Mouse (Mus musculus) midbrain, postnatal 0 days (tissue): ENCODE results near the gene Gm44511. TPM values are rescaled to one million over a fixed set of nuclear protein-coding genes. Genes with fewer than 3 reads are reported as not detected.
"Not testable (repeated sequence)": the region's sequence is repeated elsewhere in the genome, so short reads cannot be mapped to it uniquely, and the experiment has no call there.

ENCODE experiments used
- ATAC-seq: fragments of 200-750 bp; cut with Nextera tagmentation; 2 replicates; pipeline ENCODE4 v1.8.0; 2017; ENCODE audit warnings: moderate number of reproducible peaks, mild to moderate bottlenecking, moderate TSS enrichment, moderate library complexity; ENCODE audit not compliant: low FRiP score
- DNase-seq: peaks from one replicate; pipeline ENCODE4 v3.0.0-alpha.2; 2015; ENCODE audit warnings: low spot score
- H3K27ac ChIP-seq: fragments of 300-500 bp; sonication (generic); 2 replicates; pipeline ENCODE4 v1.5.1; 2014; ENCODE audit warnings: low read depth, mild to moderate bottlenecking, low read length, mixed read lengths
- H3K27me3 ChIP-seq: fragments of 300-500 bp; sonication (generic); 2 replicates; pipeline ENCODE4 v1.6.1; 2014; ENCODE audit warnings: low read length, control low read depth, mixed read lengths; ENCODE audit not compliant: insufficient read depth
- H3K36me3 ChIP-seq: fragments of 300-500 bp; sonication (generic); 2 replicates; pipeline ENCODE4 v1.6.1; 2014; ENCODE audit warnings: low read length, control low read depth, mixed read lengths; ENCODE audit not compliant: insufficient read depth
- H3K4me1 ChIP-seq: fragments of 300-500 bp; sonication (generic); 2 replicates; pipeline ENCODE4 v1.6.1; 2014; ENCODE audit warnings: mild to moderate bottlenecking, control low read depth, antibody characterized with exemption, low read length, mixed read lengths; ENCODE audit not compliant: insufficient read depth
- H3K4me2 ChIP-seq: fragments of 300-500 bp; sonication (generic); 2 replicates; pipeline ENCODE4 v1.6.1; 2014; ENCODE audit warnings: low read depth, mild to moderate bottlenecking, low read length, mixed read lengths; ENCODE audit not compliant: poor library complexity, severe bottlenecking
- H3K4me3 ChIP-seq: fragments of 300-500 bp; sonication (generic); 2 replicates; pipeline ENCODE4 v1.5.1; 2014; ENCODE audit warnings: low read depth, mild to moderate bottlenecking, low read length, moderate library complexity
- H3K9ac ChIP-seq: fragments of 300-500 bp; sonication (generic); replicated peaks from 2 replicates; pipeline ENCODE4 v1.6.1; 2014; ENCODE audit warnings: mild to moderate bottlenecking, low read length, moderate library complexity, mixed read lengths; ENCODE audit not compliant: poor library complexity, severe bottlenecking
- H3K9me3 ChIP-seq: fragments of 300-500 bp; sonication (generic); 2 replicates; pipeline ENCODE4 v1.6.1; 2016; ENCODE audit warnings: low read length, control low read depth
- CTCF ChIP-seq: IDR thresholded peaks from 2 replicates; pipeline ENCODE4 v1.5.1; 2016; ENCODE audit warnings: antibody characterized with exemption, mild to moderate bottlenecking
- WGBS: fragments of 180-500 bp; shearing (Covaris S2); extraction: QIAGEN DNeasy Blood & Tissue Kit; methylation state at CpG from one replicate; pipeline ENCODE4 v1.1.7; 2014; 5-methylcytosine and 5-hydroxymethylcytosine counted together
- polyA plus RNA-seq: library from polyadenylated mRNA; unstranded; fragments of >200 nt; fragmentation: Nextera tagmentation; extraction: Ambion mirVana; gene quantifications from 2 replicates; pipeline ENCODE4 v1.2.1, GENCODE M21; 2015
- total RNA-seq: library from RNA; depleted of rRNA; stranded (reverse); fragments of >200 nt; gene quantifications from 2 replicates; pipeline ENCODE4 v1.2.3, GENCODE M21; 2014

The Gm44511 gene
- total and polyA plus RNA-seq, 2 experiments from 2014 or later, result not detected

DNA sequence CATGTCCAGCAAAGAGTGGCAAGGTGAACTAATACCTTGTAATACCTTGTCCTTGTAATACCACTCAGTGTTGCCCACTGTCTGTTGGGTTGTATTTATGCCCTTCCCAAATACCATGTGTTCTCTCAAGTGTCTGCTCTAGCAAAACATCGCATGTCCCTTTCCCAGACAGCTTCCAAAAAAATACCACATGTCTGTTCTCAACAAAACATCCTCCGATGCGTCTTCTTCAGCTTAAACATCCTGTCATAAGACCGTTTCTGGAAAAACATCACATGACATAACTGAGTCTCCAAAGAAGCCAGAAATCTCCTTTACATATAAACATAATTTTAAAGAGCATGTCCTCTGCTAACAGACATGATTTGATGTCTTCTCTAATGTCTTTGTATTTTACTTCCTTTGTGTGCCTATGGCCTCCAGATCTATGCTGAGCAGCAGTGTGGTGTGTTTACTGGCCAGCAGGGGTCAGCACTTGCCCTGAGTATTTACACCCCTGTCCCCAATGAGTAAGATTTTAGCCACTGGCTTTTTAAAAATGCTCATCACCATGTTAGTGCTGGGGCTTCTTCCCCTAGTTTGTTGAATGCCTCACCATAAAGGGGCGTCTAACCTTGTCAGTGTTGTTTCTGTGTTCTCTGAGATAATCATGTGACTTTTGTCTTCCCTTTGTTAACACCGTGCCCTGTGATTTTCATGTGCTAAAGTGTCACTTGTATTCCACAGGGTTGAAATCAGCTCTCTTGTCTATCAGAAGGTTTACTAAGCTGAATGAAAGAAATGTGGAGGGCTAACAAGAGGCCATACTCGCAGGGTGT, 21.1 kb downstream of the Gm44511 start:
- DNase-seq, result peak; percentile 70
- not testable (repeated sequence) for H3K4me3 ChIP-seq, H3K4me2 ChIP-seq, H3K27ac ChIP-seq, H3K4me1 ChIP-seq, H3K9ac ChIP-seq, ATAC-seq, H3K27me3 ChIP-seq, H3K36me3 ChIP-seq, H3K9me3 ChIP-seq
- peak; percentile 75 for TF ChIP-seq CTCF
- 56% methylated on average over 7 of the region's 7 CpGs for WGBS

DNA sequence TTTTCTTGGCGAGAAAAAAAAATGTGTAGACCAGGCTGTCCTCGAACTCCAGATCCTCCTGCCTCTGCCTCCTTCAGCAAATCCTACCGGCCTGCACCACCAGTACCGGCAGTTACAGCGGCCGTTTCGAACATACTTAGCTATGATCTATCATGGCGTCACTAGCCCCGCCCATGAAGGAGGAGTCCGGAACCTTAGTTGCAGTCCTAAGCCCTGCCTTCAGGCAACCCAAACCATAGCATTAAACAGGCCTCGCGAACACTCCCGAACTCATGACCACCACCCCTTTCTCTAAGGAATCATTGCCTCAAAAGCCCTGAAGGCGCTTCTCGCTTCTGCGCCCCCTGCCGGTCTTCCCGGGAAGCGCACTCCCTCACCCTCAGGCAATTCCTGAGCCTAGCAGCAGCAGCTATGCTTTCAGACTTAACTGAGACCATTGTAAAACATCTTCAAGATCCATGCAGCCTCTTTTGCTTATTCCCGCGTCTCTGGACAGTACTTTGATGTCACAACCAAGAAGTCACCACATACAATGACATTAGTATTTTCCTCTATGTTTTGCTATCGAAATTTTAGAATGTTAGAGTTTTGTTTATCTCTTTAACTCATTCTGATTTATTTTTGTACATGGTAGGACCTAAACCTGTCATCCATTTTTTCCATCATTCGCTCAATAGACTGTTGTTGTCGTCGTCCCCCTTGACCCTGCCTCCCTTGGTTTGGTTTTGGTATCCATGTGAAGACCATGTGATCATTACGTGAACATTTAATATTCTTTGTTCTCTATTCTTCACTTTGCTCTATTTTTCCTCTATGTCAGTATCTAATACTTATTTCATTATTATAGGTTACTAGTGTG, 22.9 kb downstream of the Gm44511 start:
- 4% methylated on average over 26 of the region's 26 CpGs for WGBS
- peak overlapping the region; percentile 85 for H3K27ac ChIP-seq
- peak; percentile 99 for TF ChIP-seq CTCF

DNA sequence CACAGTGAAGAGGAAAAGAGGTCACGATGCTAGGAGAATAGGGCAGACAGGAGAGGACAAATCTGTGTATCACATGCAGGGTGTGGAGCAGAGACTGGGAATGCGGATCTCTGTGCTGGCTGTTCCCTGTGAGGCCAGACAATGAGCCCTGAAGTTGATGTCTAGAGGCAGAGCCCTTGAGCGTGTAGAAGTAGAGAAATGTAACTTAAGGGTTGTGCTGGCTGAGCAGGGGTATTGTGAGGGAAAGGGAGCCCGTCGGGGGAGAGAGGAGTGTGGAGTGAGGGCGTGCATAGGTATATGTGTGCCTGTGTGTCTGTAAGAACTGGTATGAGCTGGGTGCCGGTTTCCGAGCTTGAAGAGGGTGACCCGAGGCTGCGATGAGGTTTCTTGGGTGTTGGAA, 23.6 kb downstream of the Gm44511 start:
- Histone ChIP-seq H3K4me1 (0 out of 2 replicates have a peak, but pooled peaks cover under 1% of the 10 kb centered on the region), H3K4me3 (peak overlapping the region; percentile 40), H3K9me3 (no peaks in the 10 kb centered on the region), H3K9ac (peak overlapping the region; percentile 34), H3K27me3 (no peaks in the 10 kb centered on the region), H3K27ac (peak overlapping the region; percentile 85), H3K36me3 (no peaks in the 10 kb centered on the region), H3K4me2 (peak overlapping the region; percentile 55)
- 11% methylated on average over 10 of the region's 10 CpGs for WGBS
- no peak for TF ChIP-seq CTCF
- DNase-seq, result no peak
- ATAC-seq, result peak; percentile 36

More for the DNA sequence above, 22.9 kb downstream of the Gm44511 start:
- Histone ChIP-seq H3K36me3 (no peaks in the 10 kb centered on the region), H3K4me3 (peak overlapping the region; percentile 40), H3K4me1 (no peaks in the 10 kb centered on the region), H3K27me3 (no peaks in the 10 kb centered on the region), H3K4me2 (peak overlapping the region; percentile 55), H3K9ac (no peak overlapping the region), H3K9me3 (no peaks in the 10 kb centered on the region)
- DNase-seq, result peak; percentile 99
- ATAC-seq, result peak; percentile 89

DNA sequence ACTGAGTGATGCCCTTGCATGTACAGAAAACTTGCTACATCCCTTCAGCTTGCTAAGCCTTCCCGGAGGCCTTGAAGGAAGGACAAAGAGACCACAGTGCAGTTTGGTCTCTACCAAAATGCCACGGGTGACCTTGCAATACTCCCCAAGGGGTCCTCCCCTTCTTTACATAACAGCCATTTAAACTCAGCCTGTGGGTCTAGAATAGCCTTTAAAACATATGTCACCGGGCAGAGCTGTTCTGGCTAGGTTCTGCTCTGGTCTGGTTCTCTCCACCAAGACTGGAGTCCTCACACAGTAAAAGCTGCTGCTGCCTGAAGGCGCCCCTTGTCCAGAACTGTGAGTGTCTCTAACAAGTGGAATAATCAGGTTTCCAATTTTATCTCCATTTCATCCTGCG, 25.4 kb downstream of the Gm44511 start:
- H3K9me3 ChIP-seq, H3K9ac ChIP-seq, ATAC-seq, DNase-seq, H3K4me1 ChIP-seq, H3K36me3 ChIP-seq, H3K27me3 ChIP-seq, H3K4me3 ChIP-seq: not testable (repeated sequence)
- H3K4me2 ChIP-seq, result peak overlapping the region; percentile 18; the same call in 1 of the 2 replicates
- peak overlapping the region; percentile 38; the same call in 1 of the 2 replicates for H3K27ac ChIP-seq
- 82% methylated on average over 5 of the region's 5 CpGs for WGBS

DNA sequence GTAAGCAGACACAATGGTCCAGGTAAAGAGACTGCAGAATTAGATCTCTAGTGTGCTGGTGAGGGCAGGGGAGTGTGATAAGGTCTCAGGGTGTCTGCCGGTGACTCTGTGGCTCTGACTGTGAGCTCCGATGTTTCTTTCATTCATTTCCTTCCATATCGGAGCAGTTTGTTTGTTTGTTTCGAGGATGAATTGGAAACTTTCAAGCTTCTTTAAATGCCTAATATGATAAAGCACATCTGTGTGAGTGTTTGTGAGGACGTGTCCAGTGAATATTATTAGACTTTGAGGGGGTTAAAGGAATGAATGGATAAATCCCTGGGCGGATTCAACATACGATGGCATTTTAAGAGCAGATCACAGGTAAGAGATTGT, 26.2 kb downstream of the Gm44511 start:
- WGBS, result 9% methylated on average over 7 of the region's 7 CpGs
- ATAC-seq (no peak), DNase-seq (peak; percentile 10)
- peak overlapping the region; percentile 64 for H3K9ac ChIP-seq
- H3K4me2 ChIP-seq, result peak overlapping the region; percentile 44
- H3K27ac ChIP-seq, result peak overlapping the region; percentile 89
- 0 out of 2 replicates have a peak, but pooled peaks cover 2% of the 10 kb centered on the region for H3K4me1 ChIP-seq
- H3K36me3 ChIP-seq, result no peaks in the 10 kb centered on the region
- no peaks in the 10 kb centered on the region for H3K27me3 ChIP-seq
- TF ChIP-seq CTCF, result peak; percentile 32; the same call in 1 of the 2 replicates
- peak overlapping the region; percentile 52 for H3K4me3 ChIP-seq
- no peaks in the 10 kb centered on the region for H3K9me3 ChIP-seq
